Mouse (Mus musculus) layer of hippocampus, postnatal 10 days (tissue): Measurements from ENCODE around the gene Slc5a10. TPM values are rescaled to one million over a fixed set of nuclear protein-coding genes. Genes with fewer than 3 reads are reported as not detected.
A peak's percentile ranks its signal among the peaks of the same experiment; 100 is the strongest.

Experiments used
- DNase-seq, 2 experiments: peaks; one replicate each; pipeline ENCODE4 v3.0.0; 2021; ENCODE audit warnings: low spot score in 2 of 2
- total RNA-seq, 2 experiments: library from RNA; stranded (reverse); gene quantifications; 2 replicates each; pipeline ENCODE4 v1.2.3; 2021

The Slc5a10 gene
- total RNA-seq, 2 experiments from 2014 or later: 0.69 TPM; not detected in 1

DNA sequence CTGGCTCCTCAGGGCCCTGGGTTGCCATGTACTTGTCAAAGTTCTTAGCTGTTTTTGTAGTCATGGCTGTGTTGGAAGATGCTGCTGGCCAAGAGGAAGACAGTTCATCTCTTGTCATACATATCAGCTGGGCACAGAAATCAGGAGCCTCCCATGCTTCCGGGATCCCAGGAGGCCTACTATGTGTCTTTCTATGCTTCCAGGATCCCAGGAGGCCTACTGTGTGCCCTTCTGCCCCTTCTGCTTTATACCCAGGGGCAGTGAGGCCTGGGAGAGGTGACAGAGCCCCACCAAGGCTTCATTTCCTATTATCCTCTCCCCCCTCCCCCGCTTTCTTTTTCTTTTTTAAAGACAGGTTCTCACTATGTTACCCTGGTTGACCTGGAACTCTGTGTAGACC is 15.0 kb downstream of the Slc5a10 start:
- DNase-seq: no peak

GRCm38 (mm10) chr11:61702494-61702893 is 18.1 kb downstream of the Slc5a10 start:
- DNase-seq: no peak

- DNase-seq: no peak
Observed at GRCm38 (mm10) chr11:61701696-61702095, 18.9 kb downstream of the Slc5a10 start.

DNA sequence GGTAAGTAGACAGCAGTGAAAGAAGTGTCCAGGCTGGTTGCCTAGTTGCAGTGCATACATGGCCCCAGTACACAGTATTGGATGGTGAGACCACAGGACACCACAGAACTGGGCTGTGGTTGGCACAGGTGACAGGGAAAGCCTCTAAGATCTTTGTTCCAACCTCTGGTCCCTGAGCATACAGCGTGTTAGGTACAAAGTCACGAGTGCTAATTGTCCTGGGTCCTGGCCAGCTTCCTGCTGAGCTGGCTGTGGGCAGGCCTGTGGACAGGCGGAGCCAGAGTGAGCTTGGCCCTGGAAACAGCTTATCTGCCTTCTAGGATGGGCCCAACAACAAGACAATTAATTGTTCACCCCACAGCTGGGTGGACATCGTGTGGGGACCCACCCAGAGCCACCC is 20.7 kb downstream of the Slc5a10 start:
- peak; percentile 21 to 31 for DNase-seq

DNA sequence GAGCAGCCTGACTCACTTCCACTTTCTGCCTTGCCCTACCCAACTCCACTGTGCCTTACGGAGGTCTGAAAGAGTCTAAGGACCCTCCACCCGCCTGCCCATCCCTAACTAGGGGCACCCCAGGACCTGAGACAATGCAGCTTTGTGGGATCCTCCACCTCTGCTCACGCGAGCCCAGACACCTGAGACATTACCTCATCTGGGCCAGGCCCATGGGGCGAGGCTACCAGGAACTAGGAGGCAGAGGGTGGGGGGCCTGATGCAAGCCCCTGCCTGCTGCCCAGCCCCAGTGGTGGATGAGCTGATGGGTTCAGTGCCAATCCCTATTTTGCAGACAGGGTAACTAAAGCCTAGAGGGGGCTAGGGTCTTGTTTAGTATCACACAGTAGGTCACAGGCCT is 21.2 kb downstream of the Slc5a10 start:
- DNase-seq: no peak

DNA sequence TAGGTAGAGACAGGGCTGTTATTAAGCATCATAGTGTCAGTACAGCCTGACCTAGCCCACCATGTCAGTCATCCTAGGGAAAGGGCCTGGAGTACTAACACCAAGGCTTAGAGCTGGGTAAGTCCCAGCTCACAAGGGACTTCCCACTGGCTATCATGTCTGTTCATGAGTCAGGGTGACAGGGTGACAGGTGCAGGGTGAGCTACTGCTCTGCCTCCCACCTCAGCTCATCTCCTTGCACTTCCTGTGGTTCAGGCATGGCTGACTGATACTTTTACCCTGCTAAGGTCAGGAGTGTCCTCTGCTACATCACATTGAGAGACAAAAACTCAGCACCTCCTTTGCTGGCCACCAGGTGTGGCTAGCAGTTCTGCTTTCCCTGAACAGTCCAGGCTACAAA is 21.8 kb downstream of the Slc5a10 start:
- DNase-seq: no peak

- peak; percentile 22 to 31 for DNase-seq
Observed at GRCm38 (mm10) chr11:61692996-61693395, 27.6 kb downstream of the Slc5a10 start.

- no peak for DNase-seq
Observed at GRCm38 (mm10) chr11:61687595-61687994, 33.0 kb downstream of the Slc5a10 start.

DNA sequence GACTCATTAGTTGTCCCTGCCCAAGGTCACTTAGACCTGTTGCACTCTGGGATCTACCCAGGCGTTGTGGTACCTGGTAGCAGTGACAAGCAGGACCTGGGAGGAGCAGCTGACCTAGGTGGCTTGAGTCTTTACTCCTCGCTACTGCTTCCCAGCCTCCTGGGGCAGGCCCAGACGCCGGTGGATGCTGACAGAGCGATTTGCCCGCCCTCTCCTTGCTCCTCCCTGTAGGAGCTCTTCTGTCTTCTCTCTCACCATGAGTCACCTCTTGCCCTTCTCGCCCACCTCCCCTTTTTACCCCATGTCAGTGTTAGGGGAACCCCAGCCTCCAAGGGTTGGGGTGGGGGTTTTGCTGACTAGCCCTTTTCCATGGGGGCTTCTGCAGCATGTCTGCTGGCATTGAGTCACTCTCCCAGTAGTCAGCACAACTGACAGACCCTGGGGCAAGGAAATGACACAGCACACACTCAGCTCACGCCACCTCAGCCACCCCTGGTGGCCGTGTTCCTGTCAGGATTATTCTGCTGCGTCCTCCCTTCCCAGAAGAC is 33.6 kb downstream of the Slc5a10 start:
- no peak for DNase-seq

DNA sequence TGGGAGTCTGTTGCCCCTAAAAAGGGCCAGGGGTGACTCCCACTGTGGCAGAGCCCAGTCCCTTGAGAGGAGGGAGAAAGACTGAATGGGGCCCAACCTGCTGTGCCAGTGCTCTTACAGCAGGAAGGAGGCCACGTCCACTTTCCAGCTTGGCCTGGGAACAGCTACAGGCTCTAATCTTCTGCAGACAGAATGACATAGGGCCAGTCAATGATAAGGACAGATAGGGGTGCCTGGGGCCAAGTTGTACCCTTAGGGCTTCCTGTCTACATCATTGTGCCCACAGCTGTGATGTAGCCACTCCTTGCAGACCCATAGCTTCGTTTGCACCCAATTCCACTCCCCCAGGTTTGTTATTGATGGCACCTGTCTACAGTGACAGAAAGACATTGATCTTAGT is 34.5 kb downstream of the Slc5a10 start:
- DNase-seq: no peak

GRCm38 (mm10) chr11:61685119-61685725 is 35.4 kb downstream of the Slc5a10 start:
- no peak for DNase-seq

DNA sequence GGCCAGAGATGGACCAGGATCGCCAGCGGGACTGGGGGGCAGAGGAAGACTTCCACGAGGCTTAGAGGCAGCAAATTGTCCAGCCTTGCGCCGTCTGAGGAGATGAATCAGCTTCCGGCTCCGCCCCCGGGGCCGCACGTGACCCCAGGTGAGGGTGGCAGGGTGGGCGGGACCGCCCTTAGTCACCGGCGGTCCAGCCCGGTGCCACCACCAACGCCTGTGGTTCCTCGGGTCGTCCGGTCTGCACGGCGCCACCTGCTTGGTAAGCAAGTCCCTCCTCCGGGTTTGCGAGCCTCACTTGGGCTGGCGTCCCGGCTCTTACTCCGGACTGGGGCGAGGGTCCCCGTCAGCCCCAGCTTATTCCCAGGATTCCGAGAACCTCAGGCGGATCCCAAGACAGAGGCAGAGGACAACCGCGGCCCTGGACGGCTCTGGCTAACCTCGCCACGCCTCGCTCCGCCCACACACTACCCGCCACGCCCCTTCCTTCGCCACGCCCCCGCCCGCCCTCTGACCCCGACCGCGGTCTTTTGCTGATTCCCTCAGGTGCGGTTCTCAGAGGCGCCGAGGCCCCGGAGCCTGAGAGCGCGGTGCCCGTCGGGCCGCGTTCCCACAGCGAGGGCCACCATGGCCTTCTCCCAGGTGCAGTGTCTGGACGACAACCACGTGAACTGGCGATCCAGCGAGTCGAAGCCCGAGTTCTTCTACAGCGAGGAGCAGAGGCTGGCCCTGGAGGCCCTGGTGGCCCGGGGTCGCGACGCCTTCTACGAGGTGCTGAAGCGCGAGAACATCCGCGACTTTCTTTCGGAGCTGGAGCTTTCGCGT is 36.5 kb downstream of the Slc5a10 start, which contains the start of gene Fam83g:
Fam83g (plus strand) TSS at position 185 of the 825 bp plus-strand sequence.
- no peak for DNase-seq

DNA sequence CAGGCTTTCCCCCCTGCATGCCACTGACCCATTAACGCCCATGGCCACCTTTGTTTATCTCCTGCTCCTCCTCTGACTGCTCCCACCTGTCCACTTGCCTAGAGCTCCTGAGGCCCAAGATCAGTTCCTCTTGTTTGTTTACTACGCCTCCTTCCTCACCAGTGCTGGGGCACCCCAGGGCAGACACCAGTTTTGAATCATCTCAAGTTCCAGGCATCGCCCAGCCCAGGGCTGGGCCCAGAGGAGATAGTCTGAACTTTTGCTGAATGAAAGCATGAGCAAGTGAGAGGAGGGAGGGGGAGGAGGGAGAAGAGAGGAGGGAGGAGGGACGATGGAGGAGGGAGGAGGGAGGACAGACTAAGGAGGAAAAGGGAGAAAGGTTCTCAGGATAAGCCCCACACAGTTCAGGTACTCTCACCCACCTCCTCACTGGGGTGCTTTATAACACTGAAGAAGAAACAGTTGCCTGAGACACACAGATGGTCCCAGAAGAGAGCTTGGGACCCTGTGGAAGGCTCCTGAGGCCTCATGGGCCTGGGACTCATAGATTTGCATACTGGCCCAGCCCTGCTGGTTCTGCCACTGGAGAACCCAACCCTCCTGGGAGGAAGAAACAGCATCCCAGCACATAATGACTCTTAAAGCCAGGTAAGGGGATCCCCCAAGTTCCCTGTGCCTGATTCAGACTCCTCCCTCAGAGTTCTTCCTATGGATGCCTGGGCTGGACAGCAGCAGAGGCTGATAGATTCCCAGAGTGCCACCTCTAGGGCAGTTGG is 41.3 kb downstream of the Slc5a10 start:
- no peak for DNase-seq

DNA sequence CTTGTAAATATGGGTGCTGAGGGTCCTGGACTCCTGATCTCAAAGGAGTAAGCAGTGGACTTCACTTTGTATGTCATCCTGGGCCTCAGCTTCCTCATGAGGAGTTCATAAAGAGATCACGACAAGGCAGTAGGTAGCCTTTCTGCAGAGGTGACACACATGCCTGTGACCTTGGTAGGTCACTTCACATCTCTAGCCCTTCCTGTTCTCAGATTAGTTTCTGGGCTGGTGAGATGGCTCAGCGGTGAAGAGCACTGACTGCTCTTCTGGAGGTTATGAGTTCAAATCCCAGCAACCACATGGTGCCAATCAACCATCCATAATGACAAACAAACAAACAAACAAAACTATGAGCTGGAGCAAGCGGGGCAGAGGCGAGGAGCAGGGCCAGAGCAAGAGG is 42.9 kb downstream of the Slc5a10 start:
- DNase-seq: no peak

DNA sequence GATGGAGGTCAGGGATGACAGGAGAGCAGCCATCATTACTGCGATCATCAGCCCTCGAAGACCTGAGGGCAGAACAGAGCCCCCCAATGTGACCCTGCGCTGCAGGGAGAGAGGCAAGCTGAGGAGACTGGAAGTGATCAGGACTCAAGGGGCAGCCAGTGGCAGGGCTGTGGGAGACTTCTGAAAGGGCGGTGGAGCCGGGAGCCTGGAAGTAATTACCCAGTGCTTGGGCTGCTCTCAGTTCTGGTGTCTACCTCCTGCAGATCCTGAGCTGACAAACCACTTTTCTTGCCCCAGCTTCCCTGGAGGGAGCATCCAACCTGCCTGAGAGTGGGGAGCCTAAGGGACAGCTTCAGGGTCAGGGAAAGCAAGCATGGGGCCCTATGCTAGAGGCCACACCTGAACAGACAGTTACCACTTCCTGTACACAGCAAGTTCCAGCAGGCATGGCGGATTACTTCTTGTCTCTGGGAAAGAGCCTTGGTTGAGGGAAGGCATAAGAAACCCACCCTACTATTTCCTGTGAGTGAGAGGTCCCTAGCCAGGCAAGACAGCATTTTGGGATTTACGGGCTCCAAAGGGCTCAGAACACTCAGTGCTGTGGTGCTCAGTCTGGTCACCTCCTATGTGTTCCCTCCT is 44.3 kb downstream of the Slc5a10 start:
- no peak for DNase-seq

GRCm38 (mm10) chr11:61675332-61675731 is 45.3 kb downstream of the Slc5a10 start:
- no peak for DNase-seq

DNA sequence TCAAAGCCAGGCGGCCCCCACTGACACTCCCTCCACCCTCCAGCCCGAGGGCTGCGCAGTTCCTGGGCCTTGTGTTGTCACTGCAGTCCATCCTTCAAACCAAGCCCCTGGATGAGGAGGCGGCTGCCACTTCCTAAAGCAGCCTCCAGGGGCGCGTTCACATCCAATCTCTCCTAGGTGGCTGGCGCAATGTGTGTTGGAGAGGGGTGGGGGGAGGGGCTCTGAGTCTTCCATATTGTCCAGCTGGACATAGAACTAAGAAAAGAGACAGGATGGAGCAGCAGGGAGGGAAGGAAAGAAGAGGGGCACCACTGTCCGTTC is 45.8 kb downstream of the Slc5a10 start:
- DNase-seq: peak in 1 of 2 experiments; percentile 59

DNA sequence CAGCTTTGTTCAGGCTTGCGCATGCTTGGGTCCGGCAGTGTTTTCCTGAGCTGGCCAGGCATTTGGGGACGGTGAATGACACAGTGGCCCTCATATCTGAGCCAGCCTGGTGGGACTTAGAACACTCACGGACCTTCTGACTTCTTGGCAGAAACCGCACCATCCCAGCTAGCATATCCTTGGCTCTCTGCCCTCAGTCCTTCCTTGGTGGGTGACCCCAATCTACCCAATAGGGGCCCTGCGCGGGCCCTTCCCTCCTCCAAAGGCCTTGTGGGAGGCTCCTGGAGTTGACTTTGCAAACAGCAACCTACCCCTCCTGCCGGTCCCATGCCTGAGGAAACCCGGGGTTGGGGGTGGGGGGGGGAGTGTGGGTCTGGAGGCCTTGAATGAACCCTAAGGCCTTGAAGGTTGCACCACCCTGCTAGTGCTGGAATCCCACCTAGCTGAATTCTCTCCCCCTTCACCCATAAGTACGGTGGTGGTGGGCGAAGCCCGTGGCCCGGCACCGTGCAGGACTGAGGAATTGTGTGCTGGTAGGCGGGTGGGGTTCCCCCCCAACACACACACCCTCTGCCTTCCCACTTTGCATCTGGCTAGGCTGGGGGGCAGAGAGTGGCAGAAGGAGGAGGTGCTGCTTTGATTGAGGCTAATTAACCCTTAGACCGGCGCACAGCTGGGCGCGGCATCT is 46.3 kb downstream of the Slc5a10 start:
- DNase-seq: no peak

DNA sequence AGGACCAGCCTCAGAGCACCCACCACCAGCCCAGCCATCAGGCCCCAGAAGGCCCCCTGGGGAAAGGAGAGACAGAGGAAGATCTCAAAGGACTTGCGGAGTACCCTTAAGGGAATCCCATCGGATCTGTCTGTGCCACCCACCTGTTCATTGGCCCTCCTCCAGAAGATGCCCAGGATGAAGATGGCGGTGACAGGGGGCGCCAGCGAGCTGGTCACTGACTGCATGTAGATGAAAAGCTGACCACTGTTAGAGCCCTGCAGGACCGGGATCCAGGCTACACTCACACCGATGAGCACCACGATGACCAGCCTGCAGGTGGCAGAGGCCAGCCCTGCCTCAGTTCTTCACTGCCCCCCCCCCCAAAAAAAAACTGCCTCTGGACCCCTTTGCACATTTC is 46.9 kb downstream of the Slc5a10 start:
- DNase-seq: peak; percentile 37 to 58

DNA sequence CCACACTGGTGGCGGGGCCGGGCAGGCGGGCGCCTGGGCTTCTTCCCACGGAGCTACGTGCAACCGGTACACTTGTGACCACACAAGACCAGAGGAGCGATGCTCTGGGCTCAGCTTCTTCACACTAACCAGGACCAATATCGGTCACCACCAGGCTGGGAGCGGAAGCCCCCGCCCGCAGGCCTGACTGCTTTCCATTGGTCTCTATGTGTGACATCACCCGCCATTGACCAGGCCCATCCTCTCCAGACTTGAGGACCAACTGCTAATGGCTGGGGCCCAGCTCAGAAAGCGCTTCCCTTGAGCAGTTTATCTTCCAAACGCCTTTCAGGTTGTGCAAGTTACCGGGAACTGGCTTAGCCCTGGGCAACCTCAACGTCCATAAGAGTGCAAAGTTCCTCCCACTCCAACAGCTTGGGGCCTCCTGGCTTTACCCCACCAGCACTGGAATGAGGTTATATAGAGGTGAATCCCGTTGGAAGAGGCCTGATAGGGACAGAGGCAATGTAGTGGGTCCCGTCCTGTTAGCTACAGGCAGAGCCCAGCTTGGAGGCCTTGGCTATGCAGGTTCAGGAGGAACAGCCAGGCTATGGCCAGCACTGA is 48.7 kb downstream of the Slc5a10 start:
- no peak for DNase-seq
